Mouse (Mus musculus): ENCODE results near the gene Srcin1.

- no peak for TF ChIP-seq POLR2A (IDR thresholded peaks at IDR 0.05; ENCODE audit: low read depth, low read length)
- no peak for TF ChIP-seq CTCF (IDR thresholded peaks at IDR 0.05; ENCODE audit: borderline replicate concordance, insufficient read depth, low read length)
Measured at GRCm38 (mm10) chr11:97520541-97520940, 55.4 kb downstream of the Srcin1 start.

All from embryonic fibroblast, embryonic 13.5 days (primary cell).